Mouse (Mus musculus) thymus, postnatal 0 days (tissue): ENCODE data around the gene Retnla. TPM values are rescaled to one million over a fixed set of nuclear protein-coding genes. Genes with fewer than 3 reads are reported as not detected.

ENCODE experiments used
- polyA plus RNA-seq: library from polyadenylated mRNA; unstranded; fragments of >200 nt; fragmentation: Nextera tagmentation; extraction: Ambion mirVana; gene quantifications from 2 replicates; pipeline ENCODE4 v1.2.1, GENCODE M21; 2015

Retnla gene
- polyA plus RNA-seq, 1 experiment from 2014 or later = 7.2 TPM

Other genes with a start within 250 kb of the Retnla start
- gene Trat1, start 70.5 kb upstream of the Retnla start, polyA plus RNA-seq = 175 and 176 TPM in 2 replicates
- 0.51 and 0.55 TPM in 2 replicates for gene Retnlb, start 25.7 kb upstream of the Retnla start, polyA plus RNA-seq
- 1.1 and 4.6 TPM in 2 replicates for gene Retnlg, start 30.1 kb downstream of the Retnla start, polyA plus RNA-seq
- gene Dzip3, start 151.6 kb downstream of the Retnla start, polyA plus RNA-seq = 14.0 and 14.4 TPM in 2 replicates
- gene Cip2a, start 151.6 kb downstream of the Retnla start, polyA plus RNA-seq = 32.5 and 33.5 TPM in 2 replicates
- gene Myh15, start 214.9 kb downstream of the Retnla start, polyA plus RNA-seq = 0.05 TPM in 1 of 2 replicates, not detected in the other